Mouse (Mus musculus): ENCODE results near the gene Gm11554. TPM values are rescaled to one million over a fixed set of nuclear protein-coding genes. Genes with fewer than 3 reads are reported as not detected.

The Gm11554 gene
- polyA plus RNA-seq, 1 experiment from 2014 or later = not detected

GRCm38 (mm10) chr11:99768410-99768809, 35.8 kb downstream of the Gm11554 start:
- no peak overlapping the region for H3K27ac ChIP-seq (replicated peaks)
- WGBS = 74% methylated on average over 2 of the region's 2 CpGs
- H3K9ac ChIP-seq (replicated peaks) = no peak overlapping the region
- no peaks in the 10 kb centered on the region for H3K27me3 ChIP-seq
- ATAC-seq (ENCODE audit: low FRiP score, low read depth) = no peak
- H3K4me1 ChIP-seq = no peaks in the 10 kb centered on the region
- H3K36me3 ChIP-seq = no peaks in the 10 kb centered on the region
- no peak overlapping the region for H3K4me3 ChIP-seq
- no peaks in the 10 kb centered on the region for H3K9me3 ChIP-seq
- H3K4me2 ChIP-seq (replicated peaks) = no peak overlapping the region

DNA sequence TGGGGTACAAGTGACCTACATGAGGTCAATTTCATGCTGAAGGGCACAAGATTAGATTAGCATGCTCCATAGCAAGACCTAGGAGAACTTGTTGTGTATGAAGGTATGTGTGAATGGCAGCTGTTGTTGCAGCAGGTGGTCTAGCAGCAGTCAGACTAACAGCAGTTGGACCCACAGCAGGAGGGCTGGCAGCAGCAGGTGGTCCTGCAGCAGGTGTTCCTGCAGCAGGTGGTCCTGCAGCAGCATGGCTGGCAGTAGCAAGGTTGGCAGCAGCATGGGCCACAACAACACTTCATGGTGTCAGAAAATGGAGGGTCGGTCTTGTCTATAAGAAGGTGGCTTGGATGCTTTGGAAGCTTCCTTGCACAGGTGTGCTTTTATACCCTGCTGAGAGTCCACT, 45.4 kb downstream of the Gm11554 start:
- Histone ChIP-seq H3K27me3 (no peaks in the 10 kb centered on the region), H3K4me3 (no peak overlapping the region), H3K27ac (replicated peaks) (no peak overlapping the region), H3K9me3 (no peaks in the 10 kb centered on the region), H3K4me1 (no peaks in the 10 kb centered on the region), H3K9ac (replicated peaks) (no peak overlapping the region), H3K4me2 (replicated peaks) (no peak overlapping the region), H3K36me3 (no peaks in the 10 kb centered on the region)
- no peak for ATAC-seq (ENCODE audit: low FRiP score, low read depth)
- WGBS = 88% methylated on average over 1 of the region's 1 CpGs

Other genes starting within 250 kb of the Gm11554 start
- not detected in 2 replicates for gene Krtap3-2, start 247.6 kb downstream of the Gm11554 start, polyA plus RNA-seq (2016; fragmentation: Nextera tagmentation; extraction: Ambion mirVana)
- gene Gm11939, start 245.0 kb downstream of the Gm11554 start, polyA plus RNA-seq (2016; fragmentation: Nextera tagmentation; extraction: Ambion mirVana) = not detected in 2 replicates
- gene Krtap3-1, start 237.8 kb downstream of the Gm11554 start, polyA plus RNA-seq (2016; fragmentation: Nextera tagmentation; extraction: Ambion mirVana) = not detected in 2 replicates
- gene Krtap1-5, start 223.4 kb downstream of the Gm11554 start, polyA plus RNA-seq (2016; fragmentation: Nextera tagmentation; extraction: Ambion mirVana) = not detected in 2 replicates
- not detected in 2 replicates for gene Krtap1-4, start 220.8 kb downstream of the Gm11554 start, polyA plus RNA-seq (2016; fragmentation: Nextera tagmentation; extraction: Ambion mirVana)
- gene Krtap1-3, start 213.1 kb downstream of the Gm11554 start, polyA plus RNA-seq (2016; fragmentation: Nextera tagmentation; extraction: Ambion mirVana) = not detected in 2 replicates
- not detected in 2 replicates for gene Krtap9-3, start 206.3 kb downstream of the Gm11554 start, polyA plus RNA-seq (2016; fragmentation: Nextera tagmentation; extraction: Ambion mirVana)
- not detected in 2 replicates for gene Gm11938, start 201.1 kb downstream of the Gm11554 start, polyA plus RNA-seq (2016; fragmentation: Nextera tagmentation; extraction: Ambion mirVana)
- not detected in 2 replicates for gene Gm11937, start 194.3 kb downstream of the Gm11554 start, polyA plus RNA-seq (2016; fragmentation: Nextera tagmentation; extraction: Ambion mirVana)
- gene Krtap2-4, start 189.6 kb downstream of the Gm11554 start, polyA plus RNA-seq (2016; fragmentation: Nextera tagmentation; extraction: Ambion mirVana) = not detected in 2 replicates
- gene Gm11562, start 184.0 kb downstream of the Gm11554 start, polyA plus RNA-seq (2016; fragmentation: Nextera tagmentation; extraction: Ambion mirVana) = not detected in 2 replicates
- not detected in 2 replicates for gene Krtap4-1, start 176.2 kb downstream of the Gm11554 start, polyA plus RNA-seq (2016; fragmentation: Nextera tagmentation; extraction: Ambion mirVana)
- gene Krtap4-2, start 169.4 kb downstream of the Gm11554 start, polyA plus RNA-seq (2016; fragmentation: Nextera tagmentation; extraction: Ambion mirVana) = not detected in 2 replicates
- not detected in 2 replicates for gene Krtap4-7, start 160.4 kb downstream of the Gm11554 start, polyA plus RNA-seq (2016; fragmentation: Nextera tagmentation; extraction: Ambion mirVana)
- not detected in 2 replicates for gene Gm11555, start 154.2 kb downstream of the Gm11554 start, polyA plus RNA-seq (2016; fragmentation: Nextera tagmentation; extraction: Ambion mirVana)
- gene Gm11563, start 145.5 kb downstream of the Gm11554 start, polyA plus RNA-seq (2016; fragmentation: Nextera tagmentation; extraction: Ambion mirVana) = not detected in 2 replicates
- gene Krtap4-6, start 138.5 kb downstream of the Gm11554 start, polyA plus RNA-seq (2016; fragmentation: Nextera tagmentation; extraction: Ambion mirVana) = not detected in 2 replicates
- not detected in 2 replicates for gene Gm14190, start 113.7 kb downstream of the Gm11554 start, polyA plus RNA-seq (2016; fragmentation: Nextera tagmentation; extraction: Ambion mirVana)
- gene Gm14180, start 70.2 kb downstream of the Gm11554 start, polyA plus RNA-seq (2016; fragmentation: Nextera tagmentation; extraction: Ambion mirVana) = not detected in 2 replicates
- not detected in 2 replicates for gene Gm11595, start 31.5 kb downstream of the Gm11554 start, polyA plus RNA-seq (2016; fragmentation: Nextera tagmentation; extraction: Ambion mirVana)
- gene Krtap4-8, start 23.7 kb downstream of the Gm11554 start, polyA plus RNA-seq (2016; fragmentation: Nextera tagmentation; extraction: Ambion mirVana) = not detected in 2 replicates
- not detected in 2 replicates for gene Krtap4-9, start 19.2 kb downstream of the Gm11554 start, polyA plus RNA-seq (2016; fragmentation: Nextera tagmentation; extraction: Ambion mirVana)
- not detected in 2 replicates for gene Gm11596, start 11.0 kb downstream of the Gm11554 start, polyA plus RNA-seq (2016; fragmentation: Nextera tagmentation; extraction: Ambion mirVana)
- gene Gm11569, start 5.5 kb downstream of the Gm11554 start, polyA plus RNA-seq (2016; fragmentation: Nextera tagmentation; extraction: Ambion mirVana) = not detected in 2 replicates
- gene Krtap4-13, start 5.4 kb upstream of the Gm11554 start, polyA plus RNA-seq (2016; fragmentation: Nextera tagmentation; extraction: Ambion mirVana) = not detected in 2 replicates
- gene Gm11564, start 11.2 kb upstream of the Gm11554 start, polyA plus RNA-seq (2016; fragmentation: Nextera tagmentation; extraction: Ambion mirVana) = not detected in 2 replicates
- not detected in 2 replicates for gene 2300003K06Rik, start 33.6 kb upstream of the Gm11554 start, polyA plus RNA-seq (2016; fragmentation: Nextera tagmentation; extraction: Ambion mirVana)
- gene Krtap4-16, start 47.2 kb upstream of the Gm11554 start, polyA plus RNA-seq (2016; fragmentation: Nextera tagmentation; extraction: Ambion mirVana) = not detected in 2 replicates
- gene Gm11568, start 53.5 kb upstream of the Gm11554 start, polyA plus RNA-seq (2016; fragmentation: Nextera tagmentation; extraction: Ambion mirVana) = not detected in 2 replicates
- not detected in 2 replicates for gene Gm11559, start 60.0 kb upstream of the Gm11554 start, polyA plus RNA-seq (2016; fragmentation: Nextera tagmentation; extraction: Ambion mirVana)
- not detected in 2 replicates for gene Krtap9-1, start 68.9 kb upstream of the Gm11554 start, polyA plus RNA-seq (2016; fragmentation: Nextera tagmentation; extraction: Ambion mirVana)
- not detected in 2 replicates for gene Gm11567, start 74.7 kb upstream of the Gm11554 start, polyA plus RNA-seq (2016; fragmentation: Nextera tagmentation; extraction: Ambion mirVana)
- gene Krtap31-1, start 103.5 kb upstream of the Gm11554 start, polyA plus RNA-seq (2016; fragmentation: Nextera tagmentation; extraction: Ambion mirVana) = not detected in 2 replicates
- gene Gm11565, start 110.3 kb upstream of the Gm11554 start, polyA plus RNA-seq (2016; fragmentation: Nextera tagmentation; extraction: Ambion mirVana) = not detected in 2 replicates
- not detected in 2 replicates for gene Krtap31-2, start 131.8 kb upstream of the Gm11554 start, polyA plus RNA-seq (2016; fragmentation: Nextera tagmentation; extraction: Ambion mirVana)
- not detected in 2 replicates for gene Krtap9-5, start 144.0 kb upstream of the Gm11554 start, polyA plus RNA-seq (2016; fragmentation: Nextera tagmentation; extraction: Ambion mirVana)
- gene Krtap29-1, start 174.6 kb upstream of the Gm11554 start, polyA plus RNA-seq (2016; fragmentation: Nextera tagmentation; extraction: Ambion mirVana) = not detected in 2 replicates
- gene Krtap16-1, start 182.2 kb upstream of the Gm11554 start, polyA plus RNA-seq (2016; fragmentation: Nextera tagmentation; extraction: Ambion mirVana) = not detected in 2 replicates
- not detected in 2 replicates for gene Krtap17-1, start 189.5 kb upstream of the Gm11554 start, polyA plus RNA-seq (2016; fragmentation: Nextera tagmentation; extraction: Ambion mirVana)
- gene Krt33a, start 211.8 kb upstream of the Gm11554 start, polyA plus RNA-seq (2016; fragmentation: Nextera tagmentation; extraction: Ambion mirVana) = not detected in 2 replicates
- gene Krt33b, start 225.4 kb upstream of the Gm11554 start, polyA plus RNA-seq (2016; fragmentation: Nextera tagmentation; extraction: Ambion mirVana) = not detected in 2 replicates
- not detected in 2 replicates for gene Krt34, start 237.1 kb upstream of the Gm11554 start, polyA plus RNA-seq (2016; fragmentation: Nextera tagmentation; extraction: Ambion mirVana)
- not detected in 2 replicates for gene Krt31, start 246.1 kb upstream of the Gm11554 start, polyA plus RNA-seq (2016; fragmentation: Nextera tagmentation; extraction: Ambion mirVana)